Mouse (Mus musculus): Measurements from ENCODE around the gene Ptprt.

DNA sequence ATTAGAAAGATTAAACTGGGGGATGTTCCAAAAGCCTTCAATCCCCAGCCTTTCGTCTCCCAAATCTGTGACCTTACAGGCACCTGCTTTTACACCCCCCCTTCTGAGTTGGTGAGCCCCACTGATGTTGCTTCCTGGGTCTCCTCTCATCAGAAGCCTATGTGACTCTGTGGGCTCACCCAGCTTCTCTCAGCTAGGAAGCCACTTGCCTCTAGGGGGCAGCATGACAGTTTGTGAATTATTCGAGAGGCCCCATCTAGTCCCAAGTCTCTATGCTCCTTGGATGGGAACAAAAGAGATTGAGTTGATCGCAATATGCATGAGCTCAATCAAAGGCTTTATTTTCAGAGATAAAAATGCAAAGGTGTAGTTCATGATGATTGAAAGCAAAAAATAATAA, 132.0 kb downstream of the Ptprt start:
- TF ChIP-seq MYC (IDR thresholded peaks at IDR 0.05; ENCODE audit: low read depth, low read length): no peak
- no peak for TF ChIP-seq CTCF (conservative IDR thresholded peaks at IDR 0.05 in 1 of 2, IDR thresholded peaks at IDR 0.05 in 1 of 2; ENCODE audit: low read depth in 2 of 2, low read length in 2 of 2)
- no peak for TF ChIP-seq EP300 (IDR thresholded peaks at IDR 0.05; ENCODE audit: low read length)
- TF ChIP-seq E2F4 (IDR thresholded peaks at IDR 0.05; ENCODE audit: insufficient replicate concordance, low read depth, low read length): no peak

All from CH12.LX (cell line).